Mouse (Mus musculus) ES-Bruce4 (cell line): ENCODE results near the gene Otogl. TPM values are rescaled to one million over a fixed set of nuclear protein-coding genes. Genes with fewer than 3 reads are reported as not detected.

Experiments
- H3K27ac ChIP-seq: 2 replicates; pipeline ENCODE4 v1.5.1; 2012; ENCODE audit warnings: low read length, inconsistent platforms; ENCODE audit not compliant: insufficient read depth
- H3K27me3 ChIP-seq: 2 replicates; pipeline ENCODE4 v1.6.1; 2012; ENCODE audit warnings: mild to moderate bottlenecking, low read length, inconsistent platforms; ENCODE audit not compliant: control insufficient read depth, poor library complexity, insufficient read depth, severe bottlenecking
- H3K36me3 ChIP-seq: 2 replicates; pipeline ENCODE4 v1.6.1; 2012; ENCODE audit warnings: inconsistent platforms, mild to moderate bottlenecking, low read length, moderate library complexity; ENCODE audit not compliant: control insufficient read depth, poor library complexity, insufficient read depth, severe bottlenecking
- H3K4me1 ChIP-seq: one replicate; pipeline ENCODE4 v1.8.1; 2011; ENCODE audit warnings: low read length; ENCODE audit not compliant: control insufficient read depth, insufficient read depth
- H3K4me3 ChIP-seq: 2 replicates; pipeline ENCODE4 v1.5.1; 2011; ENCODE audit warnings: low read depth, mild to moderate bottlenecking, low read length
- H3K9ac ChIP-seq: 2 replicates; pipeline ENCODE4 v1.6.1; 2012; ENCODE audit warnings: low read depth, mild to moderate bottlenecking, inconsistent platforms; ENCODE audit not compliant: poor library complexity, severe bottlenecking
- H3K9me3 ChIP-seq: replicated peaks from 2 replicates; pipeline ENCODE4 v1.6.1; 2012; ENCODE audit warnings: mild to moderate bottlenecking, low read length, inconsistent platforms; ENCODE audit not compliant: control insufficient read depth, poor library complexity, insufficient read depth, severe bottlenecking
- CTCF ChIP-seq: IDR thresholded peaks from one replicate; pipeline ENCODE4 v1.8.1; 2011; ENCODE audit warnings: low read depth, low read length
- EP300 ChIP-seq: IDR thresholded peaks from 2 replicates; pipeline ENCODE4 v1.6.1; 2011; ENCODE audit warnings: low read depth, low read length; ENCODE audit not compliant: insufficient read depth
- POLR2A ChIP-seq: IDR thresholded peaks from one replicate; pipeline ENCODE4 v1.8.1; 2011; ENCODE audit warnings: low read length; ENCODE audit not compliant: insufficient read depth
- polyA plus RNA-seq: library from polyadenylated mRNA; stranded (reverse); fragments of >200 nt; gene quantifications from 2 replicates; pipeline ENCODE4 v1.2.4, GENCODE M21; 2011; ENCODE audit warnings: low read depth; ENCODE audit not compliant: missing spikeins, insufficient read depth, insufficient read length

The Otogl gene
- polyA plus RNA-seq, 1 experiment = not detected

- Histone ChIP-seq H3K9ac (no peak overlapping the region), H3K36me3 (no peaks in the 10 kb centered on the region), H3K4me3 (no peak overlapping the region), H3K27me3 (no peaks in the 10 kb centered on the region), H3K4me1 (no peaks in the 10 kb centered on the region), H3K27ac (no peak overlapping the region), H3K9me3 (no peaks in the 10 kb centered on the region)
- no peak for TF ChIP-seq EP300
- TF ChIP-seq CTCF = no peak
- TF ChIP-seq POLR2A = no peak
Observed at GRCm38 (mm10) chr10:107934055-107934454, 22.1 kb upstream of the Otogl start.

- Histone ChIP-seq H3K9me3 (no peaks in the 10 kb centered on the region), H3K9ac (no peak overlapping the region), H3K27ac (no peak overlapping the region), H3K36me3 (no peaks in the 10 kb centered on the region), H3K4me1 (no peaks in the 10 kb centered on the region), H3K4me3 (no peak overlapping the region), H3K27me3 (no peaks in the 10 kb centered on the region)
- TF ChIP-seq POLR2A = no peak
- TF ChIP-seq EP300 = no peak
- TF ChIP-seq CTCF = no peak
Observed at GRCm38 (mm10) chr10:107933527-107933926, 21.6 kb upstream of the Otogl start.

- H3K9me3 ChIP-seq = no peaks in the 10 kb centered on the region
- no peak overlapping the region for H3K27ac ChIP-seq
- H3K9ac ChIP-seq = no peak overlapping the region
- no peaks in the 10 kb centered on the region for H3K27me3 ChIP-seq
- H3K4me1 ChIP-seq = no peaks in the 10 kb centered on the region
- TF ChIP-seq POLR2A = no peak
- no peak for TF ChIP-seq CTCF
- TF ChIP-seq EP300 = no peak
- H3K4me3 ChIP-seq = no peak overlapping the region
- H3K36me3 ChIP-seq = no peaks in the 10 kb centered on the region
Observed at GRCm38 (mm10) chr10:107931833-107932828, 20.2 kb upstream of the Otogl start.

- Histone ChIP-seq H3K9me3 (no peaks in the 10 kb centered on the region), H3K27me3 (no peaks in the 10 kb centered on the region), H3K9ac (no peak overlapping the region), H3K4me3 (no peak overlapping the region), H3K36me3 (no peaks in the 10 kb centered on the region), H3K27ac (no peak overlapping the region), H3K4me1 (no peaks in the 10 kb centered on the region)
- TF ChIP-seq CTCF (no peak), EP300 (no peak), POLR2A (no peak)
Observed at GRCm38 (mm10) chr10:107930471-107931021, 18.6 kb upstream of the Otogl start.

- Histone ChIP-seq H3K27ac (no peak overlapping the region), H3K9me3 (no peaks in the 10 kb centered on the region), H3K36me3 (no peaks in the 10 kb centered on the region), H3K4me1 (no peaks in the 10 kb centered on the region), H3K4me3 (no peak overlapping the region), H3K27me3 (no peaks in the 10 kb centered on the region), H3K9ac (no peak overlapping the region)
- TF ChIP-seq EP300 (no peak), POLR2A (no peak), CTCF (no peak)
Observed at GRCm38 (mm10) chr10:107925306-107925705, 13.4 kb upstream of the Otogl start.

GRCm38 (mm10) chr10:107923860-107924259, 11.9 kb upstream of the Otogl start:
- H3K36me3 ChIP-seq = no peaks in the 10 kb centered on the region
- H3K9ac ChIP-seq = no peak overlapping the region
- H3K4me1 ChIP-seq = no peaks in the 10 kb centered on the region
- no peak overlapping the region for H3K4me3 ChIP-seq
- no peak for TF ChIP-seq CTCF
- TF ChIP-seq POLR2A = no peak
- TF ChIP-seq EP300 = no peak
- no peak overlapping the region for H3K27ac ChIP-seq
- H3K9me3 ChIP-seq = no peaks in the 10 kb centered on the region
- H3K27me3 ChIP-seq = no peaks in the 10 kb centered on the region
